26 mouse cellular contexts compared by ENCODE assay signal in genomic region chr3:66653961-66654360, GRCm38 (mm10).
"Had no signal": no experiment of that assay in that cellular context is flagged by ENCODE, and none has a peak within 500 bp of the region (broad histone marks: within the 10 kb centered on the region; RNA-seq: fewer than 3 reads in every experiment).

No protein-coding gene starts in this region.

- DNase-seq: gastrocnemius, postnatal 14 days; gastrocnemius, postnatal 36 days; heart, adult 18-20 months; heart, postnatal 10 days; heart, postnatal 4 days; kidney, adult 18-20 months; kidney, adult 8-10 months; kidney, postnatal 10 days; kidney, postnatal 25 days; kidney, postnatal 4 days; layer of hippocampus, postnatal 36 days; left cerebral cortex, postnatal 4 days had no signal

- H3K4me1 ChIP-seq: hindbrain, embryonic 10.5 days; hindbrain, embryonic 12.5 days had no signal

- H3K27ac ChIP-seq: heart, embryonic 10.5 days; hindbrain, embryonic 10.5 days; hindbrain, embryonic 12.5 days; hindbrain, embryonic 14.5 days; intestine, embryonic 15.5 days; layer of hippocampus, adult 2 months; limb, embryonic 13.5 days; limb, embryonic 15.5 days; liver, embryonic 12.5 days; liver, embryonic 14.5 days had no signal

- H3K27me3 ChIP-seq: heart, embryonic 12.5 days; hindbrain, embryonic 12.5 days; intestine, embryonic 15.5 days; limb, embryonic 13.5 days; limb, embryonic 15.5 days; liver, embryonic 12.5 days had no signal

- H3K4me2 ChIP-seq: heart, embryonic 12.5 days; hindbrain, embryonic 12.5 days; hindbrain, embryonic 14.5 days; intestine, embryonic 15.5 days; limb, embryonic 13.5 days; limb, embryonic 15.5 days; liver, embryonic 12.5 days had no signal

- H3K9ac ChIP-seq: heart, embryonic 12.5 days; hindbrain, embryonic 12.5 days; hindbrain, embryonic 14.5 days; intestine, embryonic 15.5 days; limb, embryonic 13.5 days; limb, embryonic 15.5 days; liver, embryonic 12.5 days; liver, embryonic 14.5 days had no signal

- H3K36me3 ChIP-seq: heart, embryonic 10.5 days; heart, embryonic 12.5 days; hindbrain, embryonic 10.5 days; hindbrain, embryonic 12.5 days; intestine, embryonic 15.5 days; limb, embryonic 13.5 days; limb, embryonic 15.5 days; liver, embryonic 12.5 days had no signal

- H3K9me3 ChIP-seq: heart, embryonic 10.5 days; heart, embryonic 12.5 days; hindbrain, embryonic 10.5 days; hindbrain, embryonic 12.5 days; intestine, embryonic 15.5 days; limb, embryonic 13.5 days; limb, embryonic 15.5 days; liver, embryonic 12.5 days had no signal

- ATAC-seq: hindbrain, embryonic 16.5 days; inflammation-experienced regulatory T-cells, adult 6 months; intestine, embryonic 15.5 days; intestine, postnatal 0 days; liver, embryonic 12.5 days had no signal

- H3K4me3 ChIP-seq: heart, embryonic 10.5 days; heart, embryonic 12.5 days; hindbrain, embryonic 10.5 days; hindbrain, embryonic 12.5 days; intestine, embryonic 15.5 days; layer of hippocampus, adult 2 months; limb, embryonic 13.5 days; limb, embryonic 15.5 days; liver, embryonic 12.5 days had no signal
